ENCODE assay signal across 8 mouse cellular contexts in genomic region chr14:24606444-24607173, GRCm38 (mm10).
A peak's percentile ranks its signal among the peaks of the same experiment; 100 is the strongest.
DNase-seq lines count a peak whose midpoint lies in the region; ATAC-seq lines count a peak whose summit lies in the region.

No protein-coding gene starts in this region.

- ATAC-seq in heart, embryonic 14.5 days (ENCODE audit: insufficient number of reproducible peaks, insufficient read depth, low FRiP score, low read depth), result peak; percentile 76
- ATAC-seq in limb, embryonic 13.5 days (ENCODE audit: low FRiP score, low read depth), result peak; percentile 48
- no peak for ATAC-seq in monocyte, adult 5-6 weeks (replicated peaks; ENCODE audit: insufficient number of reproducible peaks, low FRiP score, low TSS enrichment, poor library complexity, severe bottlenecking)

- H3K4me1 ChIP-seq in heart, embryonic 14.5 days (ENCODE audit: control insufficient read depth in 2 of 2, insufficient read depth in 2 of 2, low read length in 2 of 2), result peaks cover 12 to 14% of the 10 kb centered on the region in 2 experiments
- peaks cover 12% of the 10 kb centered on the region for H3K4me1 ChIP-seq in limb, embryonic 13.5 days

- H3K9ac ChIP-seq in heart, embryonic 14.5 days (ENCODE audit: low read length), result peak overlapping the region; percentile 44; the same call in 1 of the 2 replicates
- H3K9ac ChIP-seq in limb, embryonic 13.5 days, result 0 out of 2 replicates have a peak overlapping the region, but pooled peaks have one; percentile 1

- DNase-seq in cerebellum, adult 8-10 months, result peak; percentile 37
- no peak for DNase-seq in cerebellum, adult 9-10 months
- peak; percentile 51 for DNase-seq in embryo, embryonic 10.5 days (ENCODE audit: low spot score)
- DNase-seq in urinary bladder, postnatal 10 days (ENCODE audit: low spot score), result no peak
- no peak for DNase-seq in frontal cortex, postnatal 14 days (ENCODE audit: low spot score in 2 of 2)

- no peaks in the 10 kb centered on the region for H3K9me3 ChIP-seq in heart, embryonic 14.5 days (ENCODE audit: control insufficient read depth, low read length)
- H3K9me3 ChIP-seq in limb, embryonic 13.5 days, result 0 out of 2 replicates have a peak, but pooled peaks cover 5% of the 10 kb centered on the region

- WGBS in heart, embryonic 14.5 days, result 24% methylated on average over 14 of the region's 14 CpGs
- 19% methylated on average over 14 of the region's 14 CpGs for WGBS in limb, embryonic 13.5 days

- peak overlapping the region; percentile 35; the same call in 1 of the 2 replicates for H3K4me2 ChIP-seq in heart, embryonic 14.5 days (ENCODE audit: low read length)
- H3K4me2 ChIP-seq in limb, embryonic 13.5 days (replicated peaks), result peak overlapping the region; percentile 30; the same call in 1 of the 2 replicates

- no peak overlapping the region for H3K4me3 ChIP-seq in heart, embryonic 14.5 days (ENCODE audit: control insufficient read depth in 1 of 2, insufficient read depth in 1 of 2, low read depth in 1 of 2, low read length in 2 of 2)
- no peak overlapping the region for H3K4me3 ChIP-seq in limb, embryonic 13.5 days

- no peaks in the 10 kb centered on the region for H3K27me3 ChIP-seq in heart, embryonic 14.5 days (ENCODE audit: control insufficient read depth, insufficient read depth, low read length)
- no peaks in the 10 kb centered on the region for H3K27me3 ChIP-seq in limb, embryonic 13.5 days

- peak overlapping the region; percentile 49 to 69 for H3K27ac ChIP-seq in heart, embryonic 14.5 days (replicated peaks in 1 of 2; ENCODE audit: control insufficient read depth in 1 of 2, insufficient read depth in 1 of 2, low read depth in 2 of 2, low read length in 2 of 2)
- no peak overlapping the region for H3K27ac ChIP-seq in limb, embryonic 13.5 days

- no peaks in the 10 kb centered on the region for H3K36me3 ChIP-seq in heart, embryonic 14.5 days (ENCODE audit: control insufficient read depth, insufficient read depth, low read length)
- no peaks in the 10 kb centered on the region for H3K36me3 ChIP-seq in limb, embryonic 13.5 days

Comparison
In these comparisons a context has a peak if more than half of its experiments do, and no peak if none do; other contexts are left out.
1. DNase-seq: peak in cerebellum, adult 8-10 months (single experiment) and embryo, embryonic 10.5 days (single experiment); none in cerebellum, adult 9-10 months (single experiment), urinary bladder, postnatal 10 days (single experiment) and frontal cortex, postnatal 14 days (0 of 2).